Mouse (Mus musculus) spleen, adult 2 months (tissue): ENCODE results near the gene Gimap7. TPM values are rescaled to one million over a fixed set of nuclear protein-coding genes. Genes with fewer than 3 reads are reported as not detected.

ENCODE experiments used
- DNase-seq, 2 experiments: peaks; one replicate each; pipeline versions ENCODE4 v3.0.0 to v3.0.0-alpha.2; 2012 to 2021; ENCODE audit warnings: low spot score in 2 of 2, low read depth in 1 of 2
- H3K27ac ChIP-seq: fragments of 200-500 bp; 2 replicates; pipeline ENCODE4 v1.5.1; 2012; ENCODE audit warnings: low read length, inconsistent platforms; ENCODE audit not compliant: insufficient read depth
- H3K27me3 ChIP-seq: fragments of 200-500 bp; 2 replicates; pipeline ENCODE4 v1.6.1; 2012; ENCODE audit warnings: mild to moderate bottlenecking, moderate library complexity, low read length, inconsistent platforms; ENCODE audit not compliant: control insufficient read depth, insufficient read depth
- H3K36me3 ChIP-seq: fragments of 200-500 bp; 2 replicates; pipeline ENCODE4 v1.6.1; 2012; ENCODE audit warnings: mild to moderate bottlenecking, low read length, inconsistent platforms; ENCODE audit not compliant: control insufficient read depth, insufficient read depth
- H3K4me1 ChIP-seq: fragments of 200-500 bp; 2 replicates; pipeline ENCODE4 v1.6.1; 2011; ENCODE audit warnings: inconsistent platforms; ENCODE audit not compliant: control insufficient read depth, insufficient read depth, insufficient read length
- H3K4me3 ChIP-seq: fragments of 200-500 bp; 2 replicates; pipeline ENCODE4 v1.5.1; 2011; ENCODE audit warnings: mild to moderate bottlenecking, inconsistent platforms; ENCODE audit not compliant: insufficient read depth, insufficient read length; ENCODE audit errors: extremely low read depth
- CTCF ChIP-seq: fragments of 200-500 bp; IDR thresholded peaks from 2 replicates; pipeline ENCODE4 v1.5.1; 2011; ENCODE audit warnings: mild to moderate bottlenecking, inconsistent platforms; ENCODE audit not compliant: insufficient read depth, insufficient read length, insufficient replicate concordance; ENCODE audit errors: extremely low read depth
- POLR2A ChIP-seq: fragments of 200-500 bp; IDR thresholded peaks from 2 replicates; pipeline ENCODE4 v1.6.1; 2011; ENCODE audit warnings: low read depth, low read length, inconsistent platforms
- WGBS: fragments of 180-500 bp; shearing (Covaris S2); methylation state at CpG from one replicate; pipeline ENCODE4 v1.1.7; 2018; 5-methylcytosine and 5-hydroxymethylcytosine counted together
- polyA plus RNA-seq: library from polyadenylated mRNA; depleted of rRNA; stranded (reverse); fragments of >200 nt; gene quantifications from 2 replicates; pipeline ENCODE4 v1.2.3, GENCODE M21; 2012

Gimap7 gene
- polyA plus RNA-seq, 1 experiment = 11.6 TPM

DNA sequence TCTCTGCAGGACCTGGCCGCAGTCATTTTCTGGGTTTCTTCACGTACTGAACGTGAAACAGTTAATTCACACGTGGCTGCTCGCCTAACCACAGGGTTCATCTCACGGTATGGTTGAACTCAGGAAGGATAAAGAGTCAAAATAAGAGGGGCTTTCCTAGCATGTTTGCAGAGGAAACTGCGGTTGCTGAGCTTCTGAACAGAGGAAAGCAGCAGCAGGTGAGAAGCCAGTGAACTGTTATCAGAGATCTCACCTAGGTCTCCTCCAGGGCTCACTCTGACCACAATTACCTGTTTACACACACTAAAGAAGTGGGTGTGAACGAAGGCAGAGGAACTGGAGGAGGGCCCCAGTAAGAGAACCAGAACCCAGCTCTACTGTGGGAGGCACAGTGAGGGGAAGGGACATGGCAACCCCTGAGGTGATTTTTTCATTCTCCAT is 14.5 kb downstream of the Gimap7 start:
- Histone ChIP-seq H3K4me1 (peaks cover 41% of the 10 kb centered on the region), H3K4me3 (no peak overlapping the region), H3K27ac (peak overlapping the region; percentile 91), H3K36me3 (peaks cover 2% of the 10 kb centered on the region; the same call in 1 of the 2 replicates), H3K27me3 (no peaks in the 10 kb centered on the region)
- peak; percentile 78 to 94 for DNase-seq
- 4% methylated on average over 8 of the region's 8 CpGs for WGBS
- TF ChIP-seq POLR2A (peak; percentile 56), CTCF (no peak)

DNA sequence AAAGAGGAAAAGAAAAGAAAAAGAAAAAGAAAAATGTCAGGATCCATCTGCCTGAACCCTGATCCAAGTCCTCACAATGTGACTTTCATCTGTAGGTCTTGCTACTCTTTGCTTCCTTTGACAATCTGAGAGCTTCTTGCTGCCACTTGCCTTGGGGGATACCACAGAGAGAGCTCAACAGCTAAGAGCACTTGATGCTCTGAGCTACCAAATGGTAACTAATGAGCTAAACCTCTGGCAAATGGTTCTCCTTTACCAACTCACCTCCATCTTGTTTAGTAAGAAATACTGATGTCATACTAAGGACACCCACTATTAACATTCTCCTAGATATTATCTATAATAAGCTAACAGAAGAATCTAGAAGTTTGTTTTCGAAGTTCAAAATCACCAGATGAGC is 15.2 kb downstream of the Gimap7 start:
- Histone ChIP-seq H3K36me3 (peaks cover 2% of the 10 kb centered on the region; the same call in 1 of the 2 replicates), H3K4me1 (peaks cover 33% of the 10 kb centered on the region), H3K27me3 (no peaks in the 10 kb centered on the region), H3K27ac (peak overlapping the region; percentile 88), H3K4me3 (no peak overlapping the region)
- no peak for TF ChIP-seq POLR2A
- TF ChIP-seq CTCF = no peak
- 85% methylated on average over 1 of the region's 1 CpGs for WGBS
- no peak for DNase-seq

DNA sequence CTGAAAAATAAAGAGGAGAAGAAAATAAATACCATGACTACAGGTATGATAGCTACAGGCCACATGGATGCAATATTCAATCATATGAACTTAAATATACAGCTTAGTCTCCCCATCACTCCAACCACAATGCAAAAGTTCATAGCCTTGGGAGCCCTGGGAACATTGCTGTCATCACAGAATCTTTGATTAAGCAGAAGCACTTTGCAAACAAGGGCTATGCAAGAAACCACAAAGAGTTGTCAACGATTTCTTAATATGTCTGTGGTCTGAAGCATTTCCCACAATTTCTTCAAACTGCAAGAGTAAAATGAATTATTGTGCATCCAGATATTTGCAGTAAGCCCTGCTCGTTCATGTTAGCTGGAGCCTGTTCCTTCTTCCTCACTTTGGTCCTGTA is 18.6 kb downstream of the Gimap7 start:
- no peak for DNase-seq
- Histone ChIP-seq H3K27me3 (no peaks in the 10 kb centered on the region), H3K4me1 (peaks cover 28% of the 10 kb centered on the region; the same call in 1 of the 2 replicates), H3K4me3 (peak overlapping the region; percentile 2; the same call in 1 of the 2 replicates), H3K36me3 (peaks cover 10% of the 10 kb centered on the region), H3K27ac (peak overlapping the region; percentile 85)
- WGBS = 8% methylated on average over 2 of the region's 2 CpGs
- TF ChIP-seq CTCF = no peak
- no peak for TF ChIP-seq POLR2A

DNA sequence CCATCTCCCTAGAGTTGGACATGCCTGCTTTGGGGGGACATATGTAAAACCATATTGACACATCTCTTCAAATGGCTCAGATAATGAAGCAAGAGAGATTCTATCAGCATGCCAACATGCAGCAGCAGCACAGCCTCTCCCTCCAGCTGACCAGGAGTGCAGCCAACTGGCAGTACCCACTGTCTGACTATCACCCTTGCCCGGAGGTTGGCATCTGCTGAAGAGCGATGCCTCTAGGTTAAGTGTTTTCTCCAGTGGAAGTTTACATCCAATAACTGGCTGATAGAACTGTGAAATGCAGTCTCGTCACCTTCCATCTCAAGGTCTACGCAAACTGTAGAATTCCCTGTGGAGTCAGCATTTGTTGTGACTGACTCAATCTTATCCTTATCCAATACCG is 19.3 kb downstream of the Gimap7 start:
- Histone ChIP-seq H3K4me3 (peak overlapping the region; percentile 43; the same call in 1 of the 2 replicates), H3K27me3 (no peaks in the 10 kb centered on the region), H3K27ac (peak overlapping the region; percentile 85), H3K4me1 (peaks cover 32% of the 10 kb centered on the region), H3K36me3 (peaks cover 16% of the 10 kb centered on the region)
- TF ChIP-seq CTCF (no peak), POLR2A (no peak)
- no peak for DNase-seq
- WGBS = 64% methylated on average over 5 of the region's 5 CpGs

DNA sequence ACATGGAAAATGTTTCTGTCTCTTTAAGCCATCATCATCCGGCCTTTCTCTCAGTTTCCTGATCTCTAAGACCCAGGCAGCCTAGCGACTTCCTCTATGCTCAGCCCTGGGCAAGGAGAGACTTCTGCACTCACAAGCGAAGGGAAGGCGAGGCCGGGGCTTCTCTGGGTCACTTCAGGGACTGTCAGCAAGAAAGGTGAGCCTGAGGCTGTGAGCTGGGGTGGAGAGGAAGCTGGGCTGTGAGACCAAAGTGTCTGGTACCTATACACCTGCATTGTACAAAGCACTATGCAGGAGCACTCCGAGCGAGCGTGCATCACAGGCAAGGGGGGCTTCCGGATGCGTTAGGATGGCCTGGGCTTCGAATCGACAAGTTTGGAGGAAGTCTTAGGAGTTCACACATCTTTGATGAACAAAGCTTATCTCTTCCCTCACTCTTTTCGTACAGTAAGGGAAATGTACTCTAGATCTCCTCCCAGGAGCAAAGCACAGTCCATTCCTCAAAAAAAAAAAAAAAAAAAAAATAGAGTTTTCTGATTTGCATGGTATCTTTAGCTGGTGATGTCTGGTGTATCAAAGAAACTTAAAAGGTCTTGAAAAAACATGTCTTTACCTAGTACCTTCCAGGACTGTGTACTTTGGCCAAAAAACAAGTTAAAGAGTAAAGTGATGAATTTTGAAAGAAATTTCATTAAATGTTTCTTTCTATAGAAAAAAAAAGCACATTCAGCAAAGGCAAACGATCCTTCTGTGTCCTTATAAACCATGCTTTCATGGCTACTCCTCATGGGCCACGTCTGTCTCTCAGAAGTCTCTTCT is 20.7 kb downstream of the Gimap7 start, which contains the start of gene Gimap1:
Gimap1 (plus strand) TSS at position 94 of the 819 bp plus-strand sequence.
- peak within 1 kb of the TSS; percentile 100 for H3K27ac ChIP-seq
- peak; percentile 62 to 82 for DNase-seq

DNA sequence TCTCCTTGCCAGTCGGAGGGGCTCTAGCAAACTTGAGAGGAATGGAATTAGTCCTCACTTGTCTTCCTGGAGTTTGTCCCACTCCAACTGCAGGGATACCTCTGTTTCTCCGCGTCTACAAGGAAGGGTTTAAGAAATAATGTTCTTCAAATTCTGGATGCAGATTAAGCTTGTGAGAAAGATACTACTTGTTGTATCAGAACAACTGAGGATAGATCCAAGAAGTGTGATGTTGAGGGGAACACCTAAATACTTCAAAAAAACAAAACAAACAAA is 21.3 kb downstream of the Gimap7 start:
- Histone ChIP-seq H3K4me3 (peak overlapping the region; percentile 93), H3K36me3 (peaks cover 22% of the 10 kb centered on the region), H3K4me1 (peaks cover 34% of the 10 kb centered on the region), H3K27ac (peak overlapping the region; percentile 97), H3K27me3 (no peaks in the 10 kb centered on the region)
- DNase-seq = no peak
- TF ChIP-seq POLR2A (no peak), CTCF (no peak)
- WGBS = 13% methylated on average over 3 of the region's 3 CpGs

More for the DNA sequence above, 20.7 kb downstream of the Gimap7 start, which contains the start of gene Gimap1:
- Histone ChIP-seq H3K27me3 (no peaks in the 10 kb centered on the region), H3K4me1 (peaks cover 37% of the 10 kb centered on the region), H3K4me3 (peak within 1 kb of the TSS; percentile 93), H3K36me3 (peaks cover 22% of the 10 kb centered on the region)
- WGBS = 2% methylated on average over 15 of the region's 15 CpGs
- TF ChIP-seq CTCF (no peak), POLR2A (peak; percentile 95)
